Mouse (Mus musculus): ENCODE measurements around the gene Itih2.

Gene Itih2

DNA sequence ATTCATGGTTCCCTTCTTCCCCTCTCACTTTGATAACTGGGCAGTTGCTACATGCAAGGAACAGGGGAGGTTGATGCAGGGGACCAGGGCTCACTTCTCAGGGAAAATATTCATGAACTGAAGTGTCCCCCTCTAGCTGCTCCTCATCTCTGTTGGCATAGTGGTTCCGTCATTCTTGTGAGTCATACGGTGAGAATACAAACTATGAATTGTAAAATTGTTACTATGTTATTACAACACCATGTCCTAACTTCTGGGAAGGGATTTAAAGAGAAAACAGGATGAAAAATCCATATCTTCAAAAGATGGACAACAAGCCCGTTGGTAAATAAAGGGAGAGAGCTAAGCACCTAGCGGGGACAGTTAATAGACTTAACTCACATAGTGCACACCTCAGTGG, at the start of gene Itih2:
Gene Itih2 (minus strand): TSS at position 101 of the 400 bp plus-strand sequence.
- DNase-seq (ENCODE audit: low read depth, low spot score): no peak

DNA sequence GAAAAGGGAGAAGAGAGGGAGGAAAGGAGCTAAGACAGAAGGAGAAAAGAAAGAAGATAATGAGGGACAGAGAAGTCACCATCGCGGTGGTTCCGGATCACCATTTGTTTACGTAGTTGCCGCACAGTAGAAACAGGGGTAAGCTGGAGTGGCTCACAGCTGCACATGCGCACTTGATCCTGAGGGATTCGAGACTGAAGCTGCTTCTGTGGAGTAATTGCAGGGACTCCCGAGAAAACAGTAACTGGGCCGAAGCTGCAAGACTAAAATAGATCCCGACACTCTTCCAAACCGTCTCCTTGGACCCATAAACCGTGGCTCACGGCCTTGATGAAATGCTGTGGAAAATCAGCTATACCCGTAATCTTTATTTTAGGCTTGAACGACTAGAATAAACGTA, 38.8 kb upstream of the Itih2 start:
- DNase-seq (ENCODE audit: low read depth, low spot score): no peak

DNA sequence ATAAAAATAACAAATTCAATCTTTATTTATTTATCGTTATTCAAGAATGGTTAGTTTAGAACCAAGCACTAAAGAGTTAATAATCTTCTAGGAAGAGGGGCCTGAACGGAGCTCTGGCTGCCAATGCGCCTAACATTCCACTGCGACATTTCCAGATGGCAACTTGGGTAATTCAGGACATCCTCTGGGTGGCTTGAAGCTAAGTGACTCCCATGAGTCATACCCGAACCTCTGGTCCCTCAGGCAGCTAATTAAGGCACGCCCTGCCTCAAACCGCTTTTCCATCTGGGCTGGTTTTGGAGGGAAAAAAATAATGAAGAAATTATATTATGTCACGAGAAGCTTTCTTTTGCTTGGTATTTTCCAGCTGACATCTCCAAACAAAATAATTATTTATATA, 36.8 kb upstream of the Itih2 start:
- DNase-seq (ENCODE audit: low read depth, low spot score): no peak

DNA sequence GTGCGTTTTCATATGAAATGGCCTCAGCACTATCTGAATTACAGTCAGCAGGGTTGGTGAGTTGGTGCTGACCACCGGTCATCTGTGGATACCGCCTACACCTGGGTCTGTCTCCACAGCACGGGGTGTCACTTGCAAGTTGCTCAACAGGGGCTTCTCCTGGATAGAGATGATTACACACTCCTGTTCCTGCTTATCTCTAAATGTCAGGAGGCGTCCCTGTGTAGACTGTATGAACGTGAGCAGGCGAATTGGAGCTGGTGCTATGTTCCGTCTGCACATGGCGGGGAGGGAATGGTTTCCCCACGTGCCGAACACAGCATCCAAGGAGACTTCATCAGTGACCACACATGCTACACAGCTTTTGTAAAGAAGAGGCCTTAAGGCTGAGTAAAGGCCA, 36.1 kb upstream of the Itih2 start:
- DNase-seq (ENCODE audit: low read depth, low spot score): no peak

DNA sequence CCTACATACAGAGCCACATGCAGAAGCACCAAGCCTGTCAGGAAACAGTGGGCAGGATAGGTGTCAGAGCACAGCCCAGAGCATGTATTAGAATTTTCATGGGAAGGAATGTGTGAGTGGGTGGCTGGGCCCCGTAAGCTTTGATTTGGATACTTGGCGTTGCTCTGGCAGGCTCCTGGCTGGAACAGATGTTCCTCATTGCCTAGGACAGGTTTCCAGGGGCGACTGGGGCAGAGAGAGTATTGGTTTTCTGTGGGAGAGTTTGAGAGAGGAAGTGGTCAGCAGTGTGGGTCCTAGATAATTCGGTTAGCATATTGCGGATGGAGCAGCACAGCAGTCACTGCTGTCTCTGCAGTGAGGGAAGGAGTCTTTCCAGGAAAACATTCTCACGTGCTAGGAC, 35.4 kb upstream of the Itih2 start:
- DNase-seq (ENCODE audit: low read depth, low spot score): no peak

DNA sequence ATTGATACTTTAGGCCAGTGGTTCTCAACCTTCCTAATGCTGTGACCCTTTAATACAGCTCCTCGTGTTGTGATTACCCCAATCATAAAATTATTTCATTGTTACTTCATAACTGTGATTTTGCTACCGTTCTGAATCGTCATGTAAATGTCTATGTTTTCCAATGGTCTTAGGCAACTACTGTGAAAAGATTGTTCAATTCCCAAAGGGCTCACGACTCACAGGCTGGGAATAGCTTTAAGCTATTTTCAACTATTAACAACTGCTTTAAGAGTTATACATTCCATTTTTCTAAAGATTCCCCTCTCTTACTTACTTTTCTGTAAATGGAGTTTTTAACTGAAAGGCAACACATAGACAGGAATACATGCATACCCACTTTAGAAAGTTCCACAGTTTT, 30.8 kb upstream of the Itih2 start:
- DNase-seq (ENCODE audit: low read depth, low spot score): no peak

DNA sequence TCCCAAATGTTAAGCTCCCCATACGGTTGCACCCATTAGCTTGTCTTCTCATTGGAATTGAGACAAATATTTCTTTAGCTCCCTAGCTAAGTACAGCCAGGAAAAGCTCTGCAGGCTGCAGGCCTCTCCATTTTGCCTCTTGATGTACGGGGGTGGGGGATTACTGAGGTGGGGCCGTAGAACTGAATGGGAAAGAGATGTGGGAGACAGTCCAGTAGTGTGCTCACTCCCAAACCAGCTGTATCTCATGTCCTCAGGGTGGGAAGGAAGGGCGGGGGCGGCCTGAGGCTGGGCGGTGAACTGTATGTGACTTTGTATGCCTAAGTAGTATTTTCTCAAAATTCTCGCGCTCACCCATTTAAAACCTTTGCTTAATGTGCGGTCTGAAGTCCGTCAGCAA, 26.0 kb upstream of the Itih2 start:
- no peak for DNase-seq (ENCODE audit: low read depth, low spot score)

DNA sequence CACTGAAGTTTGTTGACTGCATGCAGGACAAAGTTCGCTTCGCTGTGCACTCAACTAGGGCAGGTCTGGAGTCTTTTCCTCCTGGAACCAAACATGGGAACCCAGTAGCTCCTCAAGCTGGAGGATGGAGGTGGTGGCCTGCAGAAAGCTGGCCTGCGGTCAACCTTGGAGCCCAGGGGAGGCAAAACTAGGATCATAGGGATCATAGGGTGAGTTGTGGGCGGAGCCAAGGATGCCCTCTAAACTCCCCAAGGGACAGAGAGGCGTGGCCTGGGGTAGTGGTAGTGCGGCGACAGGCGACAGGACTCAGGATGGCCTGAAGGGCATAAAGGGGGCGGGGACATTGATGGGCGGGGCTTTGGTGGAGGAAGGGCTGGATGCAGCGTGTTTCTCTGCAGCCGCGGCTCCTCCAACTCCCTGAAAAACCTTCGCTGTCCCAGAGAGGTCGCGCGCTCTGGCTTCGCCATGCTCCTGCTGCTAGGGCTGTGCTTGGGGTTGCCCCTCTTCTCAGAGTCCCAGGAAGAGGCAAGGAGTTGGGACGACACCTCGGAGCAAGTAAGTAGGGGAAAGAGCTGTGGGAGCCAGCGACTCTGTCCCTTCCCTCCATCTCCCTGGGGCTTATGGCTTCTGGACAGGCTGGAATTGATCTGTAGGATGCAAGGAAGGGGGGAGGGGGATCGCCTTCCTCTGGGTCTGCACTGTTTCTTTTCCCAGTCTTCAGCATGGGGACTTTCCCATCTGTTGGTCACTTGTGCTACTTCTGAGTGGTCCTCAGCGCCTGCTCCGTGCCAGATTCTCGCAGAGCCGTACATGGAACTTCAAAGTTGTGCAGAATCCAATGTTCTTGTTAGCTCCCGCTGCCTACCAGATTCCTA, 22.2 kb upstream of the Itih2 start, which contains the start of gene Itih5:
Gene Itih5 (plus strand): TSS at position 371 of the 875 bp plus-strand sequence.
- peak; percentile 81 for DNase-seq (ENCODE audit: low read depth, low spot score)

DNA sequence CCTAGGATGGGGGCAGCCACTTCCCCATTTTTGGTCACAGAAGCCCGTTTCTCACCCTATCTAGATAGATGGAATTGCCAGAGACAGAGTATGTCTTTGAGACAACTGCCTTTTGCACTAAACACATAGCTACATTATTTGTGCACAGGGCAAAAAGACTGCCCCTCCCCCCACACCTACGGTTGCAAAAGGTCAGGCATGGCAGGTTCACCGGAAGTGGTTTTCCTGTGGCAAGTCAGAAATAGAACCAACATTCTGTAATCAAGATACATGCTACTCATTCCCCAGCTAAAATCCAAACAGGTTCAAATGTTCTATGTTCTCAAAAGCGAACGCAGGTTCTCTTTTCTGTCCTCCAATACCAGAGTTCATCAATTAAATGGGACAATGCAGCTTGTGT, 21.4 kb upstream of the Itih2 start:
- DNase-seq (ENCODE audit: low read depth, low spot score): peak; percentile 79

DNA sequence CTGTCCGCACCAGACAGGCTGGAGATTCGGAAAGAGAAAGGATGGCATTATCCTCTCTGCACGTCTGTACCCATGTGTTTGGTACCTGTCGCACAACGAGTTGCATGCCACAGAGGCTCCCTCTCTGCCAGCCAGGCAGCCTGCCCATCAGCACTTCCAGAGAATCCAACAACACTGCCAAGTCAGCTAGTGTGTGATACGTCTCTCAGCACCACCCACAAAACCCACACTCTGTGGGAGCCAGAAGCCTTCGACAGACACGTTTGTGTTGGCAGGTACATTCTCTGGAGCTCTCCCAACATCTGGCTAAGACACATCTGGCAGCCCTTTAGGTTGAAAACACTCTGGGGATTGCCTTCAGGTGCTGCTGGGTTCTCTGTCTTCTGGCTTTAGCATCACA, 16.0 kb upstream of the Itih2 start:
- DNase-seq (ENCODE audit: low read depth, low spot score): no peak

DNA sequence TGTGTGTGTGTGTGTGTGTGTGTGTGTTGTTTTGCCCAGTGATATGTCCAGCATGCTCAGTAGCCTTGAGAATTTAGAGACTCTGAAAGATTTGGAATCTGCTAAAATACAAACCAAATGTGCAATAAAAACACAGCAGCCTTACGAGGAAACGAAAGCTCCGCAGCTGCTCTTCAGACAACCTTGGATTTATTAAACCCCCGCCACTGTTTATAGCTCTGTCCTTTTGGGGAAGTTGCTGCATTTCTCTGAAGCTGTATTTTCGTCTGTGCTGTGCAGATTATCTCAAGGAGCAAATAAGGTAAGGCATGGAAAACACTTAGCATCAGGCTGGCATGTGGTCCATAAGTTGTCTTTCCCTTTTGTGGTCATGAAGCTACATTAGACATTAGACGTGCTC, 14.3 kb upstream of the Itih2 start:
- no peak for DNase-seq (ENCODE audit: low read depth, low spot score)

DNA sequence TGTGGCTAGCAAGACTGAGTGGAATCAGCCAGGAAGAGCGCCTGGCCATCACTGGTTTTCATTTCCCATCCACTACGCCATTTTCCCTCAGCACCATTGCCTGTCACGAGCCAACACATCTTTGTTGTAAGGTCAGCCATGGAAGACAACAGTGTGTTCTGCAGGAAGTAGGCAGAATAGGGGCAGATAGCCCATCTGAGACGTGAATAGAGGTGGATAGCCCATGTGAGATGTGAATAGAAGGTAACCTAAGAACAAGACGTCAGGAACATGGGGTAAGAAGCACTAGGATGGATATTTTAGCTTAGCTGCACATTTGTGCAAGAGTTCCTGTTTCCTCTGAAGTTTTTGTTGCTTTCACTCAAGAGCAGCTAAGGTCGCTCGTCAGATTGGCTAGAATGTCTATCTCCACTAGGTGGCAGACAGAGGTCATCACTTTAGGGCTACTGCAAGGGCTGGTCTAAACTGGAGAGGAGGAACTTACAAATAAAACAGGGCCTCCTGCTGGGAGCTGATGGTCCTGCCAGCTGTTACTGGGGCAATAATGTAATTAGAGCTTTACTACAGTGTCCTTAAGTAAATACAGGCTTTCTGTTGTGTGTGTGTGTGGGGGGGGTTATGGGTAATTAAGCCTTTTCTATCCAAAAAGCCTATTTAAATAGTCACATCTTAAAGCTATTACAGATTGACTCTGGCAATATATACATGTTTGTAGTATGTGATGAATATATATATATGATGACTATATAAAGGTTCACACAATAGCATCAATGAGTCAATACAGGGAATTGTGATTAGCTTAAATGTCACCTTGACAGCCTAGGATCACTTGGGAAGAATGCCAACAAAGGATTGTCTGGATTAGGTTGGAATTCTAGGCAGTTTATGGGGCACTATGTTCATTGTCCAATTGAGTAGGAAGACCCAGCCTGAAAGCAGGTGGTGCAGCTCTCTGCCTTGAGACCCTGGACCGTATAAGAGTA, 11.6 kb upstream of the Itih2 start:
- DNase-seq (ENCODE audit: low read depth, low spot score): peak; percentile 91

DNA sequence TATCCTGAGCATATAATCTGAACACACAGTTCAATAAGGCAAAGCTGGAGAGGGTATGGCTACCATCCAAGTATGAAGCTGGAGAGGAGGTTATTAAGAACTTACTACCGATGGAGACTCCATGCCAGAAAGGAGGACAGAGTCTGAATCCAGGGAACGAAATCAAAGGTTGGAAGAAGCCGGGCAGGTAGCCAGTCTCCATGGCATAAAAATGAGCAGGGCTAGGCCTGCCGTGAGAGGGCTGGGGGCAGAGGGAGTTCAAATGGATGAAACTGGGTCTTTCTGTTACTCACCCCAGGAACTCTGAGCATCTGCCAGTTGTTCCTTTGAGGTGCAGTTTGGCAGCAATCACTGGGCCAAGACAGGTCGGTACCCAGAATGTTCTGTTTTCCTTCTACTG, 9.3 kb upstream of the Itih2 start:
- no peak for DNase-seq (ENCODE audit: low read depth, low spot score)

DNA sequence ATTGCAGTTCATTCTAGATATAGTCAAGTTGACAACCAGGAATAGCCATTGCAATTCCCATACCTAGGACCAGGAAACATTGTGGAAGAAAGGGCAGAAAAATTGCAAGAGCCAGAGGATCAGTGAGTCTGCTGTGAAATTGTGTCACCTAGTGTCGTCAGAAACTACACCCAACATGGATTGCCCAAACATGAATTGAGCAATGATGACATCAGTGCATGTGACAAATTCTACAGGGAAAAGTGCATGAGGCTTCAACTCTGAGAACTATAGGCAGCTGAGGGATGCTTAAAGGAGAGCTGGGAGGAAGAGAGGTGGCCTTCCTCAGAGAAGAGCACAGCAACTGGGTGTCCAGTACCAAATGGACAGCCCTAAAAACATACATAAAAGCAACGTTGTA, 6.1 kb upstream of the Itih2 start:
- no peak for DNase-seq (ENCODE audit: low read depth, low spot score)

DNA sequence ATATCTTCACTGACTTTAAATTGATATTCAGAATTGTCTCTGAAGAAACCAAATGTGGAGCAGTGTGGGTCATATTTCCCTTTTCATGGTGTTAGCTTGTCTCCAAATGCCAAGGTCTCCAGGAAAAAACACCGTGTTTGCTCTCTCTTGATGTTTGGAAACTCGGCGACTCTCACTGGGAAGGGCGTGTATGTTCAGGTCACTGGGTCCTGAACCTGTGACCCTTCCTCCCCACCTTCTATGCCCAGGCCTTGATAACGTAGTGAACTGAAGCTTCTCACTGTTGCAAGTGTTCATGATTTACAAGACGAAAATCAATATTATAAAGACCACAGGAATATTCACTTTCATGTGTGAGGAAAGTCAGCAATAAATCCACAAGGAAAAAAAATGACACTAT, 2.7 kb upstream of the Itih2 start:
- DNase-seq (ENCODE audit: low read depth, low spot score): no peak

DNA sequence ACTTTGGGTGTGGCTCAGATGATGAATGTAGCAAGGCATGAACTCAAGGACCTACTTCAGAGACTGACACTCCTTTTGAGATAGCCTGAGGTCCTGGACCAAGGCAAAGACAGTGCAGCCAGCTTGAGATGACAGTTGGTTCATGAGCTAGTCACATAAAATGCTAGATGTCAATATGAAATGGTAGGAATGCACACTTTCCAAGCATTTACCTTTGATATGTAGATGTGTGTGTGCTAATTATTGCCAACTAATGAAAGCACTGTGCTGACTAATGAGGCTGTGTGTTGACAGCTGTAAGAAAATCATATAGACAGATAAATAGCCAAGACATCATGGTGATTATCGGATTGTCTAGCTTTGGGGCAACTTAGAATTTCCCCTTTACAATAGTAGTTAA, 932 bp upstream of the Itih2 start:
- no peak for DNase-seq (ENCODE audit: low read depth, low spot score)

DNA sequence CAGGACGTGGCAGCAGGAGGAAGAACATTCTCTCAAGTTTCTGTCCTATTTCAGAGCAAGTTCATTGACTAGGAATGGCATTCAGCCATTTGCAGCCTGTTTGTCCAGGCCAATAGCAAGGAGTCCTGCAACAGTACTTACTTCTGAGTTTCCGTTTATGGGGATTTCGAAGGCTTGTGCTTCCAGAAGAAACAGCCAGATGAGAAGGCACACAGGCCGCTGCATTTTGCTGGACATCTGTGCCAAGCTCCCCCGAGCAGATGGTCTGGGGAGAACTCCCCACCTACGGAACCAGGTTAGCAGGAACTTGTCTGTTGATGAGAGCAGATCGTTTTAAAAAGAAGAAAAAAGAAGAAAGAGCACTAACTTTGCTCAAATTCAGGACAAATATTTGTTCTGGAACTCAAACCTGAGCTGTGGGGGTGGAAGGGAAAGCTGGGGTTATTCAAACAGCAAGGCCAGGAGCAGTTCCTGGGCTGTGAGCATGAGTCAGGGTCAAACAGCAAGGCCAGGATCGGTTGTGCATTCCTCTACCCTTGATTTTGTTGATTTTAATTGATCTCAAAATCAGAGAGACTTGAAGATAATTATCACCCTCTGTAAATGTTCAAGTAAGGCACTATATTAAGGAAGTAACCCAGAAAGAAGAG, 730 bp downstream of the Itih2 start:
- DNase-seq (ENCODE audit: low read depth, low spot score): no peak

DNA sequence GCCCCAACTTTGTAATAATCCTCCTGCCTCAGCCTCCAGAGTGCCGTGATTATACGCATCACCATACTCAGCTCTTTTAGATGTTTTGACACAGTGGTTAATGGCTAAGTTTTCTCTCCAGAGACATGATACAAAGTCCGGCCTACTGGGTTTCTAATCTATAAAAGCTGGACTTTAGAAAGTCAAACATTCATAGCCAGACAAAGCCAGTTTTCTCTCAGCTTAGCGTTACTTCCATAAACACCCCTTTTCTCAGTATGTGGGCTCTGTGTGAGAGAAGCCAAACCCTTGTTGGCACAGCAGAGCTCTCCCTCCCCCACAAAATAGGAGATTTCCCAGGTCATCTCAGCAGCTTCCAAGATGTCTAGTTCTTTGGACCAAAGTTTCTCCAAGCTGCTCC, 2.6 kb downstream of the Itih2 start:
- DNase-seq (ENCODE audit: low read depth, low spot score): no peak

DNA sequence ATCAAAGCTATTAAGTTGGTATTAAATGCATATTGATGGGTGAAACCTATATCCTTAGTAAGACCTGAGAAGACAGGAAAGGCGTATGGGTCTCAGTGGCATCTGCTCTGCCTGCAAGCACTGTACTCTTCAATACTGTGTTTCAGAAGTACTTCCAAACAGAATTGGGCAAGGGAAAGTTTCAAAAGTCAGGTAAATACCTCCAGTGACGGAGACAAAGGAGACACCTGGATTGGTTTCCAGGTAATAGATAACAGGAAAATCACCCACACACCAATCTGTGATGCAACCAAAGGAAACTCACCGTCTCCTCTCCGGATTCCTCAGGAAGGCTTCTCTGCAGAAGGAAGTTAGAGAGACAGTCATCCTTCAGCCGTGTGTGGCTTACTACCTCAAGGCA, 3.7 kb downstream of the Itih2 start:
- no peak for DNase-seq (ENCODE audit: low read depth, low spot score)

DNA sequence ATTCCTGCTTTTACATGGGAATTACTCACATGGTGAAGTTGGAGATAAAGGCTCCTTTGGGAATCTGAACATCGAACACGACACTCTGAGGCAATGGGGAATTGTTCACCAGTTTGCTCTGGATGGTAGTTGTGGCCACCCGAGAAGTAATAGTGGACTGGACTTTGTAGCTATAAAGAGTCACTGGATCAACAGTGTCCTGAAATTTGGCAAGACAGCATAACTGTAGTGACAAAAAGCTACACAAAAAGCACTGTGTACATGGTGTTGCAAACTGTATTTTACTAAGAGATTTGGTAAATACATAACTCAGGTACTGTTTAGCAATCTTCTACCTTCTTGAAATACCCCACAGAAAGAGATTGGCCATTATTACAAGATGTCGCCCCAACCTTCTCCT, 5.1 kb downstream of the Itih2 start:
- DNase-seq (ENCODE audit: low read depth, low spot score): no peak

DNA sequence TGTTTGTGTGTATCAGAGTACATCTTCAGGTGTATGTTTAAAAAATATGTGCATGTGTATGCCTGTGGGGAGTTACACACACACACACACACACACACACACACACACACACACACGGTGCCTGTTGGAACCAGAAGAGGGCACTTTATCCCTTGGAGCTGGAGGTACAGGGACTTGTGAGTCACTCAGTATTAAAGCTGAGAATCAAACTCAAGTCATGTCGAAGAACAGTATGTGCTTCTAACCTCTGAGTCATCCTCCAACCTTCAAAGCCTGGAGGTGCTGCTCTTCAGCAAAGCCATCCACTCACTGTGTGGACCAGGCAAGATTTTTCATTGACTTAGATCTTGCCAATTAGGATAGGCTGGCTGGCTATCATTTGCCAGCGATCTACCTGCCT, 9.4 kb downstream of the Itih2 start:
- DNase-seq (ENCODE audit: low read depth, low spot score): no peak

DNA sequence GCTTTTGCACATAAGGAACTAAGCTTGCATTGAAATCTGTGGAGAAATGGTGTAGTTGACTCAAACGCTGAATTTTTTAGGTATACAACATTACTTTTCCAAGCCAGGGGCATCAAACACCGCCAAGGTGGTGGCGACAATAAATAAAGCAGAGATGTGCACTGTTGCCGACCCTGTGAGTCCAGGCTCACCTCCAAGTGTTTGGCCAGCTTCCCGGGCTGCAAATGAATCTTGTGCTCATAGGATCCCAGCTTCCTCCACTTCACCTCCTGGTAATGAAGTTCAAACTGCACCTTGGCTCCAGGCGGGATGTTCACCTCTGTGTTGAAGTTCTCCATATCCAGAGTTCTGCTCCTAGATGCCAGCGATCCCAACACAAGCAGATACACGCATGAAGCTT, 11.9 kb downstream of the Itih2 start:
- DNase-seq (ENCODE audit: low read depth, low spot score): no peak

Data from CD4-positive, CD25-positive, alpha-beta regulatory T cell, adult 2 months (primary cell).